Mouse (Mus musculus) CD4-positive naive resting alpha-beta T cell, adult 76 days (primary cell): ENCODE measurements around the gene Mapk7. TPM values are rescaled to one million over a fixed set of nuclear protein-coding genes. Genes with fewer than 3 reads are reported as not detected.

Experiments
- total RNA-seq: library from RNA; stranded (reverse); gene quantifications from one replicate; pipeline ENCODE4 v1.2.4, GENCODE M21; 2023

Mapk7 gene
- total RNA-seq, result 14.8 TPM

DNA sequence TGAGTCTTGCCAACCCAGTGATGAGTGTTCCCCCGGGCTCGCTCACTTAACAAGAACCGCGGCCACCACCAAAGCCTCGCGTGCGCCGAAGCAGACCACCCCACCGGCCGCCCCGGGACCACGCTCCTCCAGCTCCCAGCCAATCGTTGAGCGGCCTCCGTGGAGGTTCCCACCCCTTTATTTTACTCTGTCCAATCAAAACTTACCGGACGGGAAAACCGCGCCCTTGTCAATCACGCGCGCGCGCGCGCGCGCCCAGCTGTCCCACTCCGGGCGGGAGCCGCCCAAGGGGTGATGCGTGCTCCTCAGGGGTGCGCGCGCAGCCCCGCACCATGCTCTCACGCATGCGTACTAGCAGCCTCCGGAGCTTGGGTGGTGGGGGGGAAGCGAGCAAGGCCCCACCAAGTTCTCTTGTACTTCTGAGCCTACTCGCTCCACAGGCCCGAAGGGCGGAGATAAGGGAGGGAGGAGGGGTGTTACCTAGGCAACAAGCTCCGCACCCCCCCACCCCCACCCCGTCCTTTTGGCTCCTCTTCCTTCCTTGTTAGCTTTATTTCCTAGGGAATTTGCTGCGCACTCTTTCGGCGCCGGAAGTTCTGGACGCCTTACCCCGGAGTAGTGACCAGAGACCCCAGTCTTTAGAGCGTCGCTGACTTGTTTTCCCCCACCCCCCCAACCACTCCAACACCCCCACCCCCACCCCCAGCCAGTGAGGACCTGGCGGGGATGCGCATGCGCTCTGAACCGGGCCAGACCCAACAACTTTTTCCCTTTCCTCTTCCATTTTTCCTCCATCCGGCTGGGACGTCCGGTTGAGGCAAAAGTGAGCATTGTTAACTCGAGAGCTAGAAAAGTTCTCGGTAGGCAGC, at the start of gene Mapk7:
Gene Mapk7, minus strand, starts transcription at position 278 of the 869 bp plus-strand sequence.

DNA sequence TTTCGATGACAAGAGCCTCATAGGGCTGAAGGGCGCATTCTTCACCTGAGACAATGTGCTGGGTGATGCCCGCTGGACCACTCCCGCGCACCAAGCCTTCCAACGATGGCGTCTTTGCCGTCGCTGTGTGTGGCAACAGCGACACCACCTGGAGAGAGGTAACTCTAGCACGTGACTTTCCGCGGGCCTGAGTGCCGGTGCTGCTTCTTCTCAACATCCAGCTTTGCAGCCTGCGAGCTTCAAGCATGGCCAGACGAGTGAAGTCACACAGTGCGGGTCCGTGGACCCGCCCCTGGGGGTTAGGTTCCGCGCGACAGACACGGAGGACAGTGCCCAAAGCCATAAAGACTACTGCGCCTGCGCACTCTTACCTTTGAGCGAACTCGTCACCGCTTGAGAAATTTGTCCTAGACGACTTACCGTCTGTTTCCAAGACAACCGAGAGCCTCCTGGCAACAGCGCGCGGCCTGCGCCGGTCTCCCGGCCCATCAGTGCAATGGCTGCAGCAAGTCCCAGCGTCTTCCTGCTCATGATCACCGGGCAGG, 10.6 kb upstream of the Mapk7 start, which contains the start of gene B9d1:
Gene B9d1, plus strand, starts transcription at position 432 of the 545 bp plus-strand sequence.

DNA sequence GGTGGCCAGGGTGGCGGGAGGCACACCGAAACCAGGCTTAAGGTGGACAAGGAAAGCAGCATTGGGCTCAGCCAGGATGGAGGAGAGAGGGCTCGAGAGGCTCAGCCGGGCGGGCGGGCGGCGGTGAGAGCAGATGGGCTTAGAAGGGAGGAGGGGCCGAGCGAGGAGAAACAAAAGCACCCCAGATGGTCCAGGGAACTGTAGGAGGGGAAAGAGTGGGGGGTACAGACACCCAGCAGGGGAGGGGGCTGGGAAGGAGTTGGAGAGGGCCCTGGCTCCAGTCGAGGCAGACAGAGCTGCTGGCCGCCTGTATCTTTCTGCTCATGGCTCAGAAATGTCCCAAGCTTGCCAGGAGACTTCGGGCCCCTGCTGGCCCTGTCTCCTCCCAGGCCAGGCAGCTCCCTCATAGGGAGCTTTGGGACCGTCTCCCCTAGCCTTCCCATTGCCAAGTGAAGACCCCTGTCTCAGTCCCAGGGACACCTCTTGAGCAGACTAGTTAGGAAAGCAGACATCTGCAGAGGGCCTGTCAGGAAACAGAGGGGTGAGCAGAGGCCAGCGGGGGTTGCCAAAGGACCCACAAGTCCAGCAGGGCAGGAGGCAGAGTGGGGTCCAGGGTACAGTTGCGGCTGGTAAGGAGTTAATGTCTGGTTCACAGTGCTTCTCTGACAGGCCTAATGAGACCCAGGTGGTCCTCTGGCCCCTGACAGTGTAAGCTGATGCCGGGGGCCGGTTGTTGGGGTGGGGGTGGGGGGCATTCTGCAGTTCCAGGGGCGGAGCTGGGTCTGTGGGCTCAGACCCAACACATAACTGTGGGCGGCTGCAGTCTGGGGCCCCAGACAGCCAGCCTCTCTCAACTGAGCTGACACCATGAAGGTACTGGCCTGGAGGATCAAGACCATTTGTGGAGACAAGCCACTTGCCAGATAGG, 9.3 kb downstream of the Mapk7 start, which contains the start of gene Mfap4:
Gene Mfap4, plus strand, starts transcription at position 819 of the 928 bp plus-strand sequence.

Other genes starting within 250 kb of the Mapk7 start
- 52.3 TPM for gene Aldh3a2, start 226.9 kb downstream of the Mapk7 start, total RNA-seq
- not detected for gene Slc47a2, start 151.5 kb downstream of the Mapk7 start, total RNA-seq
- gene Slc47a1, start 116.1 kb downstream of the Mapk7 start, total RNA-seq, result not detected
- gene Rnf112, start 40.3 kb downstream of the Mapk7 start, total RNA-seq, result not detected
- not detected for gene Mfap4, start 9.0 kb downstream of the Mapk7 start, total RNA-seq
- gene B9d1, start 10.7 kb upstream of the Mapk7 start, total RNA-seq, result not detected
- gene Epn2, start 85.3 kb upstream of the Mapk7 start, total RNA-seq, result 0.41 TPM
- gene Grap, start 158.9 kb upstream of the Mapk7 start, total RNA-seq, result 175 TPM
- 1.8 TPM for gene Fam83g, start 189.7 kb upstream of the Mapk7 start, total RNA-seq
- gene Slc5a10, start 226.4 kb upstream of the Mapk7 start, total RNA-seq, result not detected